Mouse (Mus musculus) lung, embryonic 14.5 days (tissue): ENCODE measurements around the gene Pigb. TPM values are rescaled to one million over a fixed set of nuclear protein-coding genes. Genes with fewer than 3 reads are reported as not detected.
A peak's percentile ranks its signal among the peaks of the same experiment; 100 is the strongest.

ENCODE experiments used
- ATAC-seq: fragments of 200-750 bp; cut with Nextera tagmentation; 2 replicates; pipeline ENCODE4 v1.8.0; 2017; ENCODE audit warnings: mild to moderate bottlenecking, moderate TSS enrichment, moderate library complexity; ENCODE audit not compliant: insufficient read depth
- DNase-seq: peaks from one replicate; pipeline ENCODE4 v3.0.0-alpha.2; 2015
- H3K27ac ChIP-seq: fragments of 300-500 bp; sonication (generic); 2 replicates; pipeline ENCODE4 v1.5.1; 2014; ENCODE audit warnings: low read depth, mild to moderate bottlenecking, moderate library complexity
- H3K27me3 ChIP-seq: fragments of 300-500 bp; sonication (generic); 2 replicates; pipeline ENCODE4 v1.6.1; 2014; ENCODE audit warnings: low read length, control low read depth; ENCODE audit not compliant: insufficient read depth
- H3K36me3 ChIP-seq: fragments of 300-500 bp; sonication (generic); 2 replicates; pipeline ENCODE4 v1.6.1; 2014; ENCODE audit warnings: control low read depth; ENCODE audit not compliant: insufficient read depth
- H3K4me1 ChIP-seq: fragments of 300-500 bp; sonication (generic); 2 replicates; pipeline ENCODE4 v1.6.1; 2014; ENCODE audit warnings: antibody characterized with exemption, control low read depth; ENCODE audit not compliant: insufficient read depth
- H3K4me2 ChIP-seq: fragments of 300-500 bp; sonication (generic); 2 replicates; pipeline ENCODE4 v1.6.1; 2014; ENCODE audit warnings: mild to moderate bottlenecking
- H3K4me3 ChIP-seq: fragments of 300-500 bp; sonication (generic); 2 replicates; pipeline ENCODE4 v1.5.1; 2014; ENCODE audit warnings: low read depth, low read length
- H3K9ac ChIP-seq: fragments of 300-500 bp; sonication (generic); 2 replicates; pipeline ENCODE4 v1.6.1; 2014
- H3K9me3 ChIP-seq: fragments of 300-500 bp; sonication (generic); 2 replicates; pipeline ENCODE4 v1.6.1; 2016; ENCODE audit warnings: low read depth, low read length, control low read depth
- CTCF ChIP-seq: IDR thresholded peaks from 2 replicates; pipeline ENCODE4 v1.5.1; 2016; ENCODE audit warnings: antibody characterized with exemption, low read depth
- WGBS: fragments of 180-500 bp; shearing (Covaris S2); extraction: QIAGEN DNeasy Blood & Tissue Kit; methylation state at CpG from one replicate; pipeline ENCODE4 v1.1.7; 2014; 5-methylcytosine and 5-hydroxymethylcytosine counted together
- polyA plus RNA-seq: library from polyadenylated mRNA; unstranded; fragments of >200 nt; fragmentation: Nextera tagmentation; extraction: Ambion mirVana; gene quantifications from 2 replicates; pipeline ENCODE4 v1.2.1, GENCODE M21; 2014

Gene Pigb
- polyA plus RNA-seq, 1 experiment from 2014 or later: 16.1 TPM

GRCm38 (mm10) chr9:72992576-72992975 is 47.6 kb downstream of the Pigb start:
- no peak overlapping the region for H3K4me3 ChIP-seq
- H3K27me3 ChIP-seq: no peaks in the 10 kb centered on the region
- no peak for ATAC-seq
- no peak for DNase-seq
- H3K36me3 ChIP-seq: no peaks in the 10 kb centered on the region
- H3K4me2 ChIP-seq: no peak overlapping the region
- no peak overlapping the region for H3K9ac ChIP-seq
- no peaks in the 10 kb centered on the region for H3K4me1 ChIP-seq
- 81% methylated on average over 5 of the region's 5 CpGs for WGBS
- H3K27ac ChIP-seq: no peak overlapping the region
- H3K9me3 ChIP-seq: no peaks in the 10 kb centered on the region
- TF ChIP-seq CTCF: no peak

GRCm38 (mm10) chr9:72991420-72991819 is 48.8 kb downstream of the Pigb start:
- Histone ChIP-seq H3K4me2 (no peak overlapping the region), H3K27ac (no peak overlapping the region), H3K27me3 (no peaks in the 10 kb centered on the region), H3K4me3 (no peak overlapping the region), H3K4me1 (no peaks in the 10 kb centered on the region), H3K36me3 (no peaks in the 10 kb centered on the region), H3K9ac (no peak overlapping the region), H3K9me3 (no peaks in the 10 kb centered on the region)
- 85% methylated on average over 2 of the region's 2 CpGs for WGBS
- ATAC-seq (no peak), DNase-seq (no peak)
- TF ChIP-seq CTCF: no peak

DNA sequence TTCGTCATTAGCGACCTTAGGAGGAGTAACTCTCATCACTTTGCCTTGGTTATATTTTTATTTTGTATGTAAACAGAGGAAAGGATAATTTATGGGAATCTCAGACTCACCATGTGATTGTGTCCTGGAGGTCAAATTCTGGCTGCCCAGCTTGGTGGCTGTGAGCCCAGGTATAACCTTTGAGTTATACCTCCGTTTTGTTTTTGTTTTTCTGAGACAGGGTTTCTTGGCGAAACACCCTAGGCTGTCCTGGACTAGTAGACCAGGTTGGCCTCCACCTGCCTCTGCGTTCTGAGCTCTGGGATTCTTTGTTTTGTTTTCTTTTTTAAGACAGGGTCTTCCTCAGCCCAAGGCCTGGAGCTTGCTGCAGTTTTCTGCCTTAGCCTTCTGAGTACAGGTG is 51.5 kb downstream of the Pigb start:
- no peak overlapping the region for H3K4me3 ChIP-seq
- no peak for ATAC-seq
- H3K4me2 ChIP-seq: no peak overlapping the region
- H3K27ac ChIP-seq: no peak overlapping the region
- no peaks in the 10 kb centered on the region for H3K36me3 ChIP-seq
- WGBS: 72% methylated on average over 5 of the region's 5 CpGs
- H3K9me3 ChIP-seq: no peaks in the 10 kb centered on the region
- TF ChIP-seq CTCF: no peak
- H3K27me3 ChIP-seq: no peaks in the 10 kb centered on the region
- DNase-seq: no peak
- no peak overlapping the region for H3K9ac ChIP-seq
- peaks cover 4% of the 10 kb centered on the region; the same call in 1 of the 2 replicates for H3K4me1 ChIP-seq

- ATAC-seq (no peak), DNase-seq (no peak)
- WGBS: 59% methylated on average over 3 of the region's 3 CpGs
- no peak for TF ChIP-seq CTCF
- no peak overlapping the region for H3K27ac ChIP-seq
- H3K9me3 ChIP-seq: no peaks in the 10 kb centered on the region
- no peak overlapping the region for H3K4me3 ChIP-seq
- no peak overlapping the region for H3K4me2 ChIP-seq
- peaks cover 4% of the 10 kb centered on the region; the same call in 1 of the 2 replicates for H3K4me1 ChIP-seq
- H3K9ac ChIP-seq: no peak overlapping the region
- no peaks in the 10 kb centered on the region for H3K27me3 ChIP-seq
- H3K36me3 ChIP-seq: no peaks in the 10 kb centered on the region
Measured at GRCm38 (mm10) chr9:72987703-72988102, 52.5 kb downstream of the Pigb start.

DNA sequence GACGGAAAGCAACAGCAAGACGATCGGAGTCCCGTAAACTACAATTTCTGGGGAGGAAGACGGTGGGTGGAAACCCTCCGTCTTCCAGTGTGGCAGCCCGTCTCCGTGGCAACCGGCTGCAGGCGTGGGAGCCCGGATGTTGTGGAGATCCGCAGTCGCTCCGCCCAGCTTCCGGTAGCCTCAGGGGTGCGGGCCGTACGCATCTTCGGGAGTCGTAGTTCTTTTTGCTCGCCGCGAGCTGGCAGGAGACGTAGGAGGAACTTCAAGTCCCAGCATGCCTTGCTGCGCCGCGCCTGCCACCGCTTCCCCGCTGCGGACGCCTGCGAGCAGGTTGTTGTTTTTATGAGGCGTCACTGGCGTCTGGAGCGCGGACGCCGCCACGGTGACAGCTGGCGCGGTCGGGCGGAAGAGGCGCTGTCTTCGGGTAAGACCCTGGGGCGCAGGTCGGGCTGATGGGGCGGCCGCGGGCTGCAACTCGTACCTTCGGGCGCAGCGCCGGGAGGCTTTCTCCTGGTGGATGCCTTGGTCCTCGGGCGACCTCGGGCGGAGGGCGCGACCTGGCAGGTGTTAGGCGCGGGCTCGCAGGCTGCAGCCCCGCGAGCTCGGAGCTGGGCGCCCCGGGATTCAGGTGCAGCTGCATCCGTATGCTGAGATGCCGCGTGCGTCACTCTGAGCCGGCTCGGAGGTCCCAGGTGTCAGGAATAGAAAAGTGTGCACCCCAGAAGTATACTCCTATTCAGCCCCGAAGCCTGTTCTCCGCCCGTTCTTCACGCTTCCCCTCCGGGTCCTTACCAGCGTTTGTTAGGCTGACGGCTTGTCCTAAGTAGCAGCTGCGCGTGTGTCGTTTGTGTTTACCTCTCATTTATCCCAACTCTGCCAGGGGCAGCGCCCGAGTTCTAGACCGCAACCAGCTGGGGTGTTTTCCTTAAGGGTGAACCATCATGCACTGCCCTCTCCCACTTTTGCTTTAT is 54.6 kb downstream of the Pigb start, which contains the start of the genes Ccpg1os and Ccpg1:
Gene Ccpg1os, minus strand, starts transcription at position 133 of the 971 bp plus-strand sequence.
Gene Ccpg1, plus strand, starts transcription at position 180 of the 971 bp plus-strand sequence.
- 0 out of 2 replicates have a peak, but pooled peaks have one; percentile 26 for TF ChIP-seq CTCF
- Histone ChIP-seq H3K27ac (no peak within 1 kb of the TSS), H3K4me2 (peak within 1 kb of the TSS; percentile 90), H3K4me3 (peak within 1 kb of the TSS; percentile 86), H3K9ac (peak within 1 kb of the TSS; percentile 69), H3K27me3 (no peaks in the 10 kb centered on the region), H3K9me3 (no peaks in the 10 kb centered on the region), H3K4me1 (peaks cover 4% of the 10 kb centered on the region; the same call in 1 of the 2 replicates), H3K36me3 (no peaks in the 10 kb centered on the region)
- ATAC-seq (peak; percentile 100), DNase-seq (peak; percentile 98)
- WGBS: under 1% methylated on average over 88 of the region's 88 CpGs

- no peak for TF ChIP-seq CTCF
- Histone ChIP-seq H3K9me3 (no peaks in the 10 kb centered on the region), H3K4me3 (no peak overlapping the region), H3K27ac (no peak overlapping the region), H3K9ac (no peak overlapping the region), H3K4me2 (no peak overlapping the region), H3K36me3 (no peaks in the 10 kb centered on the region), H3K4me1 (peaks cover 4% of the 10 kb centered on the region; the same call in 1 of the 2 replicates), H3K27me3 (no peaks in the 10 kb centered on the region)
- WGBS: 51% methylated on average over 2 of the region's 2 CpGs
- ATAC-seq: no peak
- DNase-seq: no peak
Measured at GRCm38 (mm10) chr9:72983066-72983465, 57.1 kb downstream of the Pigb start.

- Histone ChIP-seq H3K4me1 (no peaks in the 10 kb centered on the region), H3K4me2 (no peak overlapping the region), H3K9ac (no peak overlapping the region), H3K4me3 (no peak overlapping the region), H3K36me3 (no peaks in the 10 kb centered on the region), H3K27me3 (no peaks in the 10 kb centered on the region), H3K27ac (no peak overlapping the region), H3K9me3 (no peaks in the 10 kb centered on the region)
- no peak for ATAC-seq
- WGBS: 86% methylated on average over 1 of the region's 1 CpGs
- TF ChIP-seq CTCF: no peak
- DNase-seq: no peak
Measured at GRCm38 (mm10) chr9:72975242-72975641, 64.9 kb downstream of the Pigb start.
